Mouse (Mus musculus) gastrocnemius, postnatal 25 days (tissue): Measurements from ENCODE around the gene Ppp2r2c. TPM values are rescaled to one million over a fixed set of nuclear protein-coding genes. Genes with fewer than 3 reads are reported as not detected.
"Not testable (repeated sequence)": the region's sequence is repeated elsewhere in the genome, so short reads cannot be mapped to it uniquely, and the experiment has no call there.

Experiments used
- DNase-seq: peaks from one replicate; pipeline ENCODE4 v3.0.0; 2022
- total RNA-seq, 2 experiments: library from RNA; stranded (reverse); gene quantifications; 1 replicate in 1 of 2; 2 replicates in 1 of 2; pipeline ENCODE4 v1.2.3; 2021

The Ppp2r2c gene
- total RNA-seq, 2 experiments from 2014 or later: 0.41 to 0.70 TPM

DNA sequence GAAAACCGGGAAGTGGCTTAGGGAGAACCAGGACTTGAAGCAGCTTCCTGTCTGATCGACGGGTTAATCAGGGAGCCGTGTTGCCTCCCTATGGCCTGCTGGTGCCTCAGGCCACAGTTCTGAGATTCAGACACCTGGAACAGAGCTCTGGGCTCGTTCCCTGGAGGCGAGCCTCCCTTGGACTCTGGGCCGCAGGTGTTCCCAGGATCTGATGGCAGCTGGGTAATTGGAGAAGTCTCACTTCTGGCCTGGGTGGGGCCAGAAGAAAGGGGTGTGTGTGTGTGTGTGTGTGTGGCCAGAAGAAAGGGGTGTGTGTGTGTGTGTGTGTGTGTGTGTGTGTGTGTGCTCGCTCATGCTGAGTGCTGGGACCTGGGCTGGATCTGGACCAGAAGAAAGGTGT lies 65.1 kb downstream of the Ppp2r2c start:
- no peak for DNase-seq

DNA sequence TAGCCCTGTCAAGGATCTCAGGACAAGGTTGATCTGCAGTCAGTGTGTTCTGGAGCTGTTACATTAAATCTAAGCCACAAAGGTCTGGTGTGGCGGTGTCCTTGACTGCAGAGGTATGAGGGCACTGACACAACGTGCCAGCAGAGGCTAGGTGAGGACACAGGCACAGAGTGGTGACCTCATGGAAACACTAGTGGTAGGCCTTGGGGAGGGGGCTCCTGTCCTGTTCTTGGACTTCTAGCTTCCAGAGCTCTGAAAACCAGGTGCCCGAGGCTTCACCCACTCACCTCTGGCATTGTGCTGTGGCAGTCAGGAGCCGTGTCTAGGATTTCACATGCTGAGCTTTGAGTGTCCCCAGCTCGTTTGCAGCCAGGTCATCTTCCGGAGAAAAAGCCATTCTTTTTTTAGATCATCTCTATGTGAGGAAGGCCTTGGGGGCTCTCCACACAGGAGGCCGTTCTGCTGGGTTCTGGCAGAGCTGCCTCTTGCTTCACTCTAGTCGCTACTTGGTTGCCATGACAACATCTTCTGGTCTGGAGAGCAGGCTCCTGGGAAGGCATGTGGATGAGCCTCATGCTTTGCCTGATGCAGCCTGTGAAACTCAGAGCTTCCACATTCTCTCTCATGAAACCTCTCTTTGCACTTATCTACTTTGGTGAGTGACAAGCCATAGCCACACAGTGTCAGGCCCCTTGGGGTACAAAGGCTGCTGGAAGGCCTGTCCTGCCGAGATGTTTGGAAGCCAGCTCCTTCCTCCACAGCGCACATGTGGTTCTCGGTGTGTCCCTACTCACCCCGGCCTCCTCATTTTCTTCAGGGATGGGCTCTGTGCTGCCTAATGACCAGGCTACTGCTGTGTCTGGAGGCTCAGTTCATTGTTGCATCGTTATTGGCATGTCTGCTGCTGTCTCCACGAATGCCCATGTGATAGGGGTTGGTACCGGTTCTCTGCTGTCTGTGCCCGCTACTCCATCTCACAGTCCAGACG lies 67.5 kb downstream of the Ppp2r2c start:
- no peak for DNase-seq

GRCm38 (mm10) chr5:36936548-36936947 lies 68.2 kb downstream of the Ppp2r2c start:
- peak; percentile 13 for DNase-seq

GRCm38 (mm10) chr5:36938021-36938420 lies 69.7 kb downstream of the Ppp2r2c start:
- DNase-seq: no peak

DNA sequence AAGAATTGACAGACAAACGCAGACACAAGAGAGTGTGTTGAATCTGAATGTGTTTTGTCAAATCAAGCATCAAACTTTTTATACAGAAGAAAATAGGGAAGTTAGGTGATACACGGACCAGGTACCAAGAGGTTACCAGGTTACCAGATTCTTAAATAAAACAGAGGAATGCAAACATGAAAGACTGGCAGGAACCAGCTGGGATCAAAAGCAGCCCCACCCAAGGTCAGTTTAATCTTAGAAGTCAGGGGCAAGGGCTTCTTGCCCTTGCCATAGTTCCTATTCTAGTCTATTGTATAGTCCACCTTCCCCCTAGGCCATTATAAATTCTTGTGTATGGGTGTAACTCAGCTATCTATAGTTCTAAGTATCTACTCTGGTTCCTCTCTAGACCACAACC lies 70.7 kb downstream of the Ppp2r2c start:
- DNase-seq: not testable (repeated sequence)

- no peak for DNase-seq
Measured at GRCm38 (mm10) chr5:36942446-36942845, 74.1 kb downstream of the Ppp2r2c start.

DNA sequence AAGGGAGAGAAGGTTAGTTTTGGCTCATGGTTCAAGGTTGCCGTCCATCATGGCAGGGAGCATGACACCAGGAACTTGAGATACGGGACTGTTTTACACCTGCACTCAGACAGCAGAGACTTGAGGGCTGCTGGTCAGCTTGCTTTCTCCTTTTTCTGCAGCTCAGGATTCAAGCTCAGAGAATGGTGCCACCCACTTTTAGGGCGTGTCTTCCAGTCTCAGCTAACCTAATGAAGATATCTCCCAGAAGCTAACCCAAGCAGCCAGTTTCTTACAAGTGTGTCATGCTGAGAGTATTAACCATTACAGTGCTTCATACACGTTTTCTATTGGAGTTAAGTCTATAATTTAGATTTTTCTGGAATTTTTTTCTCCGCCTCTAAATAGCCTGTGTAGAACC lies 76.2 kb downstream of the Ppp2r2c start:
- no peak for DNase-seq

DNA sequence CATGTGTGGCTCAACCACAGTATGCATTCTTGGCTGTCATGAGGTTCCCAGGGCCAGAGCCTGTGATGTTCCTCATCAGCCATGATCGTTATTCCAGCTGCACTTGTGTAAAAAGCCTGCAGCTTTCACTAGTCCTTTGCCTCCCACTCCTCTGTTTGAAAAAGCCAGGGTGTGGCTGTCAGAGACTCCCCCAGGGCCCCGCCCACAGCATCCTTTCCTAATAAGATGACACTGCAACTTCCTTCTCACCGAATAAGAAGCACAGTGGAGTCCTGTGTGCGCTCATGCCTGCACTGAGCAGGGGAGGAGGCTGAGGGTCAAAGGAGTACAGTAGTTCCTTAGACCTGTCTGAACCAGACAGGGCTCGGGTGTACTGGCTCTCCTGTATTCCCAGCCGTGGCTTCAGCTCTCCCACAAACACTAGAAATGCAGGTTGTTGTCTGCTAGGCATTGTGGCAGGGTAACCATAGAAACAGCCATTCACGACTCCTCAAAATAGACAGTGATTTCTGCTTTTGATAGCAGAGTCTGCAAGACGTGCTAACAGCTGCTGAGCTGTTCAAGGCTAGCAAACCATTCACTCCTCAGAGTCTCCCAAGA lies 76.9 kb downstream of the Ppp2r2c start:
- DNase-seq: no peak

DNA sequence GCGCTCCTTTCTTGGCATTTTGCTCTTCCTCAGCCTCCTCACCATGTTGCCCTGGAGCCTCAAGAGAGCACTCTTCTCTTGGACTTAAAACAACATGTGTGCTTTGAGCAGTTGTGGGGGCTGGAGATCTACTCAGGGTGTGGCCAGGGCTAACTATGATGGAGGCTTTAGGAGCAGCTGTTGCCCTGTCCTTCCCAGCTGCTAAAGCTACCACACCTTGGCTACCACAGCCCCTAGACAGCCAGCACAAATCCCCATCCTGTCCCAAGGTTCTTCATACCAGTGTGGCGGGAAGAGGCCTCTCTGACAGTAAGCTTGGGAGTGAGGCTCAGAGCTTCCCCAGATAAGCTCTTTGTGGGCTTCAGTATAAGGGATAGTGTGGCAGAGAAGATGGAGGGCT lies 77.4 kb downstream of the Ppp2r2c start:
- DNase-seq: no peak

DNA sequence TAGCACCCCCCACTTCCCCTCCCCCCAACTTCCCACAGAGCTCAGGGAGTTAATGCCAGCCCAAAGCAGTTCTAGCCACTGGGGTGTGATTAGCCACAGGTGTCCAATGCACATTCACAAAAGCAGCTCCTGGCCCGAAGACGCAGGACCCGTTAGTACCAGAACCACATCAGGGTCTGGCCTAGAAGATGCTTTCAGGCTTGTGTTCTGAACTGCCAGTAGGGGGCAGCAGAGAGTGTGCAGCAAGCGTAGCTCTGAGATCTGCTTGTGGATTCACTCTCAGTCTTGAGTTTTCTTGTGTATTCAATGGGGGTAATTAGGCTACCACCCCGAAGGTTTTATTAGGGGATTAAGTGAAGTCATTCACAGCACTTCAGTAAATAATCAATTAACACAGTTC lies 78.1 kb downstream of the Ppp2r2c start:
- no peak for DNase-seq

DNA sequence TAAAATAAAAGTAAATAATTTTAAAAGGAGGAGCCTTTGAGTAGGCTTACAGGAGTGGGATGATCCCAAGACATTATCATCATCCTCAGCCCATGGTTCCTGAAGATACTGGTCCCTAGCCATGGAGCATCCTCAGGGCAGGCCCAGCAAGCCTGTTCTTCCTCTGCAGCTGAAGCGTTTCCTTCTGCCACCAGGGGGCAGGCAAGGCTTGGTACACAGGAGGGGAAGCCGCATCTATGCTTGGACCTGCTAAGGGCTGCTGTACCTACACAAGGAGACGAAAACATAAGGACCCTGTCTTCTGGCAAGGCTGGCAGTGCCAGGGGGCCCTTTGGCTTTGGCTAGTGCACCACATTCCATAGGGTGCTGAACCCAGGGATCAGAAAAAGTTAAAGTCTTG lies 80.5 kb downstream of the Ppp2r2c start:
- no peak for DNase-seq

- DNase-seq: no peak
Measured at GRCm38 (mm10) chr5:36950871-36951270, 82.6 kb downstream of the Ppp2r2c start.

GRCm38 (mm10) chr5:36952311-36952710 lies 84.0 kb downstream of the Ppp2r2c start:
- no peak for DNase-seq

DNA sequence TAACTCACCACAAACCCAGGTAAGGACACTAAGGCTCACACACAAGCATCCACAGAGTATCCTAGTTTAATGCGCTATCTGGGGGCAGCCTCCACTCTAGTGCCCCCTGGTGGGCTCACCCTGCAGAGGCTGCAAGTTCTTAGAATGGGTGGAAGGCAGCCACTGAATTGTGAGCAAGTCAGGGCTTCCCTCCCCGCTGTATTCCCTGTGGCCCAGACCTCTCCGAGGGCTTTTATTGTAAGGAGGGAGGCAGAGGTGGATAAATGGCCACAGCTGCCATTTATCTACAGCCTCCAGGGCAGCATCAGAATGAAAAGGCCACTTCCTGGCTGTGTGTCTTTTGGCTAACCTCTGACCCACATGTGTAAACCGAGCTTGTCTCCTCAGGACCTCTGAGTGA lies 87.1 kb downstream of the Ppp2r2c start:
- no peak for DNase-seq

DNA sequence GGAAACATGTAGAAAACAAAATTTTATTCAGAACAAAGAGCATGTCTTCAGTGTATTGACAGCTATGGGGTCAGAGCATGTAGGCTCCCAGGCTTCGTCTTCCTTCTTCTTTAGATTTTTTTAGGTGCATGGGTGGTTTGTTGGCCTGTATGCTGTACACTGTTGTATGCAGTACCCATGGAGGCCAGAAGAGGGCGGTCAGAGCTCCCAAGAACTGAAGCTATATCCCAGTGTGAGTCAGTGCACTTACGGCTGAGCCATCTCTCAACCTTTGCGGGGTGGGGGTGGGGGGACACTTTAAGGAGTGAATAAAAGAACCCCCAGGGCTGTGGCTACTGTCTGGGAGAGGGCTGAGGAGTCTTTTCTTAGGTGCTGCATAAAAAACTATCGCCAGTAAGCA lies 90.5 kb downstream of the Ppp2r2c start:
- DNase-seq: no peak

- DNase-seq: no peak
Measured at GRCm38 (mm10) chr5:36960501-36960900, 92.2 kb downstream of the Ppp2r2c start.

- DNase-seq: no peak
Measured at GRCm38 (mm10) chr5:36971587-36971986, 103.3 kb downstream of the Ppp2r2c start.

DNA sequence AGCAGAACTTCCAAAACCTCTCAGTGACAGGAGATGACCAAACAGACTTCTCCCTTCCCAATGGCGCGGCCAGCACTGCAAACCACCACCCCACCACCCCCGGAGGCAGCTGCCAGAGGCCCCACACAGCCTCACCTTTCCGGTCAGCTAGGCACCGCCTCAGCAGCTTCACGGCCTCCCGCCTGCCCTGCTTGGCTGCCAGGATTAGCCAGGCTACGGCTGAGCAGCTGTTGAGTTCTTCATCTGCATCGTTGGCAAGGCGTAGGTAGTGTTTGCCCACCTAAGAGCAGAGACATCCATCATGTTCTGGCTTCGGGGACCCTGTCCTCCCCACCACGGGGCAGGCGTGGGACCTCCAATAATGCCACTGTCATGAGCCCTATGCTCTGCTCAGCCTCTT lies 107.0 kb downstream of the Ppp2r2c start:
- DNase-seq: no peak

GRCm38 (mm10) chr5:36977809-36978208 lies 109.5 kb downstream of the Ppp2r2c start:
- DNase-seq: no peak

DNA sequence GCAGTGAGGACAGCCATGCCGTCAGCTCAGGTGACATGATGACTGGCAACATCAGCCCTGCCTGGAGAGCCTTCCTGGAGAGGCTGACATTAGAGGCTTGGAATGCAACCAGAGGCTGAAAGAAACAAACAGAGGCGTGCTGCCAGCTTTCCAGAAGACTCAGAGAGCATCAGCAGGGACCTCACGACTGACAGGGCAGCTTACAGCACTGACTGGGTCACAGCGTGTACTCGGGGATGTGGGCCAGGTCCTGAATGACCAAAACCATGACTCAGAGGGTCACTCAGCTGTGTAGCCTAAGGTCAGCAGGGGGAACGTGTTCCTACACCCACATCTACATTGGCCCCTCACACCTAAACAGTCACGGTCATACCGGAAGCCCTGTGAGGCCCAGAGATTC lies 110.7 kb downstream of the Ppp2r2c start:
- DNase-seq: no peak

DNA sequence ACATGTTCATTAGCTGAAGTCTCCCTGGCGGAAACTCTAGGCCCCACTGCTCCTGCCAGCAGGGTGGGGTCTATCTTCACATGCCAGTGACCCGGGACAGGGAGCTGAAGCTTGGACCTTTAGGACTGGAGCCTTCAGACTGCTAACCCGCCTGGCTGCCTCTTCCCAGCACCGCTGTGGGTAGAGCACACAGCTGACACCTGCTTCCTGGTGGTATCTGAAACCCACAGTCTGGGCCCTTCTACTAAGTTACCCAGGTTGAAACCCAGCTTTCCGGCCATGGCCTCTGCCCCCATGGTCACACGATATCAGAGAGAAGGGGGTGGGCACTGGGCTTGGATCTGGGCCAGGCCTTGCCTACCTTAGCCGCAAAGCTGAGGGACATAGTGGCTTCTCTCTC lies 111.3 kb downstream of the Ppp2r2c start:
- DNase-seq: no peak

DNA sequence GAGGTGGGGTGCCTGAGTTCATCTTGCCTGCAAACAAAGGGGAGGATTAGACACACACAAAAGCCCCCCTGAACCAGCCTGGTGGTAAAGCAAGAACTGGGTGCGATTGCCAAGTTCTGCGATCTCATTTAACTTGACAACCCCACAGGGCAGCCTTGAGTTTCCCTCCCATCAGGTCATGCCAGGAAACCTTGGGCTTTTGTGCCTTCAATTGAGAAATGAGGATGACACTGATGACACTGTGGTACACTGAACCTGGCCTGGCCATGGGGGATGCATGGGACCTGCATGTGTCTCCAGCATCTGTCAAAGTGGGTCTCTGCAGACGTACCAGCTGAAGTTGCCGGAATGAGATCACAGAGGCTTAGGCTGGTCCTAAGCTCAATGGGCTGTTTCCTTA lies 114.0 kb downstream of the Ppp2r2c start:
- no peak for DNase-seq

DNA sequence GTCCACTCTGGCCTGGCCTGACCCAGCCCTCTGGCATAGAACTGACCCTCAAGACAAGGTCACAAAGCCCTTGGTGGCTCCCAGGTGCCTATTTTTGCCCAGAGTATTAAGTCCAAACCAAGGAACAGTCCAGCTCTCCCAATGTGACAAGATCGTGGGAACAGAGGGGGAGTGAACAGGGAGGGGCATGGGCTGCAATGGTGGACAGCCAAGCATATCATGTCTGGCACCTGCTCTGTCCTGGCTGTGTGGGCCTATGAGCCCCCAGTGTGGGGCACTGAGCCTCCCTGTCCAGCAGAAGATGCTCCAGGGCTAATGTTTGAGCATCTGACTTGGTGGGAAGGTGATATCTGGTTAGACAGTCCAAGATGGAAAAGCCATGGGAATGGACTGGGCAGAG lies 118.3 kb downstream of the Ppp2r2c start:
- DNase-seq: no peak
